Mouse (Mus musculus) heart, adult 11 months (tissue): ENCODE results near the gene Sfn.

Experiments used
- DNase-seq: peaks from one replicate; pipeline ENCODE4 v3.0.0; 2022

Sfn gene

GRCm38 (mm10) chr4:133574843-133575202 lies 27.1 kb downstream of the Sfn start:
- no peak for DNase-seq

GRCm38 (mm10) chr4:133574070-133574842 lies 27.7 kb downstream of the Sfn start, which contains the start of gene Gpatch3:
TSS of gene Gpatch3 (plus strand) at chr4:133574745.
- DNase-seq = peak; percentile 99

DNA sequence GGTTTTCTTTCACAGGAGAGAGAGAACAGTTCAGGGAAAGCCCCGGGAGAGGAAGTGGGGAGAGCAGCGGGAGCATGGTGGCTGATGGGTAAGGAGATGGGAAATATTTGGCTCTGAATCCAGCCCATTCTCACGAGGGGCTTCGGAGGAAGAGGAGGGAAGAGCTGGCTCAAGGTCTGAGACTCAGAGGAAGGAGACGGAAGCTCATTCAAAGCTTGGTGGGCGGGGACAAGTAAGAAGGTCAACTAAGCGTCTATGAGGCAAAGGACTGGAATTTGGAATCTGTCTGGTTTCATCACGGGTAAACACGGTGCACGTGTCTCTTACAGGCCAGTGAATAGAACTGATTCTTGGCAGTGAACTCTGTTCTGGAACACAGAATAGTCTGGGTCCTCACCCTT lies 31.9 kb downstream of the Sfn start:
- DNase-seq = peak; percentile 82

DNA sequence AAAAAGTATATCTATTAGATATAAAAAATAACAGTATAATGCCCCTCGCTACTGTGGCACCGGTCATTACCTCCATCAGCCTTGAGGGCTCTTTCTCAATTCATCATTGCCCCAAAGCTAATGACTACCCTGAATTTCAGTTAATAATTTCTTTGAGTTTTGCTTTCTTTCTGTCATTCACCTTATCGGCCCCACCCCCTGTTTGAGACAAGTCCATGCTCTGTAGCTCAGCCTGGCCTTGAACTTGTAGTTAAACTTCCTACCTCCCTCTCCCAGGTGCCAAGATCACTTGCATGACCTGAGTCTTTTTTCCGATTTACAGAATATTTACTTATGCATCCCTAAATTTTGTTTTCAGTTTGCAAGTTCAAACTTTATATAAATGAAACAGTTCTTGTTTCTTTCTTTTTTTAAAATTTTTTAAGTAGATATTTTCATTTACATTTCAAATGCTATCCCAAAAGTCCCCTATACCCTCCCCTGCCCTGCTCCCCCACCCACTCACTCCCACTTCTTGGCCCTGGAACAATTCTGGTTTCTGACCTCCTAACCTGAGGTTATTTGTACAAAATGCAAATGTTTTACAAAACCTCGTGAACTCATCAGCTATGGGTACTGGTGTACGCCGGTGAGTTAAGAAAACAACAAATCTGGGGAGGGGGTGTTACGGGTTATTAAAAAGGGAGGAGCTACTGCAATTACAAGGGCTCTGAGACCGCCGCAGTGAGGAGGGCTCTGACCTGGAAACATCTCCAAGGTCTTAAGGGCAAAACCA lies 32.5 kb downstream of the Sfn start:
- no peak for DNase-seq

GRCm38 (mm10) chr4:133567251-133567650 lies 34.7 kb downstream of the Sfn start:
- no peak for DNase-seq

- DNase-seq = peak; percentile 98
Measured at GRCm38 (mm10) chr4:133563123-133563571, 38.8 kb downstream of the Sfn start.

DNA sequence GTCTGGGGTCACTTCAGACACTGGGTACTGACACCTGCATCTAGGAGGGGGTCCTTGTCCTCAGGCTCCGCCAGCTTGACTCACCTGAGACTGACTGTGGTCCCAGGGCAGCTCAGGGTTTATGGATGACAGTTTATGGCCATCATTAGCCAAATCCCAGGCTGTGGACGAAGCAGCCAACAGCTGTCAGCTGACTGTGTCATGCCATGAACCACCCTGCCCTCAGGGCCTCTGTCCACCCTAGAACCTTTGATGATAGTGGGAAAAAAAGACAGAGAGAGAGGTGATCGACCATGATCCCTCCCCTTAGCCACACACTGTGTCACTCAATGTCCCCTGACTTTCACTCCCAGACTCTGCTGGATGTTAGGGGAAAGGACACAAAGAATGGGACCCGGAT lies 40.3 kb downstream of the Sfn start:
- DNase-seq = no peak

DNA sequence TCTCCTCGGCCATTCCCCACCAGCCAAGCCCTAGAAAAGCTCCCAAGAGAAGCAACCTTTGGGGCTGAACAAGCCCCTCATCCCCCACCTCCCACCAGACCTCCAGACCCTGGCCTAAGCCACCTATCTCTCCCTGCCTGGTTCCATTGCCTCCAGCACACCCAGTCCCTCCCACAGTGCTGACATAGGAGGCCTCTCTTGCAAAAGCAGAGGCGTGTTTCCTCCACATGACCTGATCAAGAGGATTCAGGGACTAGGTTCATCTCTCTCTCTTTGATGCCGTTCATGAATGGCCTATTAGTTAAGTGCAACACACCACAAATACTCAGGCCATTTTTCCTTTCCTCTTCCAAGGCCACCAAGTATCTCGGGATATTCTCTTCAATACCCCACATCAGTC lies 42.1 kb downstream of the Sfn start:
- no peak for DNase-seq

DNA sequence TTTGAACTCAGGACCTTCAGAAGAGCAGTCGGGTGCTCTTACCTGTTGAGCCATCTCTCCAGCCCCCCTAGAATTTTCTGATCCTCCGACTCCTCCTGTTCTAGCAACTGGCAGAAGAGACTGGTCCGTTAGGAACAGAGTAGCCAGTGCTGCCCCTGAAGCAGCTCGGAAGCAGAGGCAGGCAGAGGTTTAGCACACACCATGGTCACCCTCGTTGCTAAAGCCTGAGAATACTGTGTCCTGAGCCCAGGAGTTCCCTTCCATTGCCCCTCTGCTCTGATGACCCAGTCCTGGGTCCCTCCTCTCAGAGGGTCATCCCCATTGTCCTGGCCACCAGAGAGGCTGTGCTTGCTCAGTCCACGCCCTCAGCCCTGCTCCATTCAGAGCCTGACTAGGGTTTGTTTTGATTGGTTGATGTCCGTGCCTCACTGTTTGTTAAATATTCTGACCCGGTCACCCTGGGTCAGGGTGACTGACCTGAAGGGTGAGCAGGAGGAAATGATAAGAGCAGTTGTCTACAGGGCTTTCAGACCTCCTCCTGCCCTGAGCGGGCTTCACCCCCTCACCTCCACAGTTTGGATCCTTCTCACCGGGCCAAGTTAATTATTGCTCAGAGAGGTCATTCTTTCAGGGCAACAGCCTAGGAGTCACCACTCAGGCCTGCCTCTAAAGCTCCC lies 44.8 kb downstream of the Sfn start:
- no peak for DNase-seq

DNA sequence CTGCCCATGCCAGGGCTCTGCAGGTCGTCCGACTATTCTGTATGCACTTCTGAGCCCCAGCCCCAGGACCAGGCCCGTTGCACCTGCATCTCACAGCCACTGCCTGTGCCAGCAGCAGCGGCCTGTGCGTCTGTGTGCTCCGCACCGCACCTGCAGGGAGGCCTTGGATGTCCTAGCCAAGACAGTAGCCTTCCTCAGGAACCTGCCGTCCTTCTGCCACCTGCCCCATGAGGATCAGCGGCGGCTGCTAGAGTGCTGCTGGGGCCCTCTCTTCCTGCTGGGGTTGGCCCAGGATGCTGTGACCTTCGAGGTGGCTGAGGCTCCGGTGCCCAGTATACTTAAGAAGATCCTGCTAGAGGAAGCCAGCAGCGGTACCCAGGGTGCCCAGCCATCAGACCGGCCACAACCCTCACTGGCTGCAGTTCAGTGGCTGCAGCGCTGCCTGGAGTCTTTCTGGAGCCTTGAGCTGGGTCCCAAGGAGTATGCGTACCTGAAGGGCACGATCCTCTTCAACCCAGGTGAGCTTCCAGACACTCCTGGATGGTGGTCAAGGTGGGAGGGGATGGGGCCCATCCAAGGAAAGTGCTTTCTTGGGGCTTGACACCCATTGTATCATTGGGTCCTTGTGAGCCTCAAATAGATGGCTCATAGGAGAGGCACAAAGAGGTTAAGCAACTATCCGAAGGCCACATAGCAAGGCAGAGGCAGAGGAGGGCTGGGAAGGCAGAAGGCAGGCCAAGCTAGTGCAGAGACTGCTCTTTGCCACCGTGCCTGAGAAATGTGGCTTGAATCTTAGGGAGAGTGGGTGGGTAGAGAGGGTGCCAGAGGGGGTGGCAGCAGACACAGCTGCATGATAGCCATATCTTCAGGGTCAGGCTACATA lies 48.3 kb downstream of the Sfn start:
- peak; percentile 94 for DNase-seq

- peak; percentile 95 for DNase-seq
Measured at GRCm38 (mm10) chr4:133552768-133553447, 49.1 kb downstream of the Sfn start, which contains the start of gene Nr0b2. TSS of gene Nr0b2 (plus strand) at chr4:133553376.

GRCm38 (mm10) chr4:133552029-133552428 lies 49.9 kb downstream of the Sfn start:
- DNase-seq = no peak
